ENCODE assay signal across 7 mouse cellular contexts in genomic region chr5:32197698-32198097, GRCm38 (mm10). TPM values are rescaled to one million over a fixed set of nuclear protein-coding genes. Genes with fewer than 3 reads are reported as not detected.
A peak's percentile ranks its signal among the peaks of the same experiment; 100 is the strongest.
DNase-seq lines count a peak whose midpoint lies in the region; ATAC-seq lines count a peak whose summit lies in the region.

No protein-coding gene starts in this region.

- H3K27me3 ChIP-seq in megakaryocyte, embryonic 14.5 days (replicated peaks): no peaks in the 10 kb centered on the region

- peak; percentile 98 for DNase-seq in adipocyte (ENCODE audit: low spot score)
- DNase-seq in cerebellum, postnatal 14 days: peak; percentile 91 to 94
- DNase-seq in gastrocnemius, adult 18-20 months (ENCODE audit: low spot score): peak; percentile 96
- DNase-seq in left cerebral cortex, adult 9 months (ENCODE audit: low spot score in 2 of 2): peak; percentile 71 to 96
- DNase-seq in spleen, adult 12 weeks (ENCODE audit: low spot score): peak; percentile 61

- no peaks in the 10 kb centered on the region for H3K9me3 ChIP-seq in megakaryocyte, embryonic 14.5 days

- H3K36me3 ChIP-seq in megakaryocyte, embryonic 14.5 days (replicated peaks; ENCODE audit: low read length): no peaks in the 10 kb centered on the region

- H3K4me3 ChIP-seq in megakaryocyte, embryonic 14.5 days (replicated peaks): peak overlapping the region; percentile 25

- peak; percentile 61 for ATAC-seq in inflammation-experienced regulatory T-cells, adult 6 months

- peaks cover 78% of the 10 kb centered on the region for H3K4me1 ChIP-seq in megakaryocyte, embryonic 14.5 days

RNA-seq across cellular contexts. Expression of gene Plb1, which starts 34.8 kb away (rescaled TPM):
- 1 to 10 TPM; 1.6 to 2.0 TPM for total RNA-seq in gastrocnemius, adult 18-20 months (2021)
- not detected for polyA plus RNA-seq in inflammation-experienced regulatory T-cells, adult 6 months (2017; shearing (Covaris generic))
- not detected in 2 replicates for polyA plus RNA-seq in megakaryocyte, embryonic 14.5 days (2012; ENCODE audit: insufficient read depth, low replicate concordance)

Comparison
In these comparisons a context has a peak if more than half of its experiments do, and no peak if none do; other contexts are left out.
1. Peak in every context shown above with its lines: DNase-seq, ATAC-seq and H3K4me3 ChIP-seq.